Mouse (Mus musculus) brain, embryonic 14.5 days (tissue): Measurements from ENCODE around the gene Mri1.

Source experiments
- CTCF ChIP-seq: fragments of 200-500 bp; IDR thresholded peaks from 2 replicates; pipeline ENCODE4 v1.5.1; 2012; ENCODE audit warnings: inconsistent platforms, mild to moderate bottlenecking, moderate library complexity, borderline replicate concordance; ENCODE audit not compliant: insufficient read depth, insufficient read length; ENCODE audit errors: extremely low read depth
- POLR2A ChIP-seq: fragments of 200-500 bp; IDR thresholded peaks from 2 replicates; pipeline ENCODE4 v1.6.1; 2012; ENCODE audit warnings: mild to moderate bottlenecking, inconsistent platforms, borderline replicate concordance; ENCODE audit not compliant: poor library complexity, insufficient read depth, insufficient read length, severe bottlenecking; ENCODE audit errors: extremely low read depth

DNA sequence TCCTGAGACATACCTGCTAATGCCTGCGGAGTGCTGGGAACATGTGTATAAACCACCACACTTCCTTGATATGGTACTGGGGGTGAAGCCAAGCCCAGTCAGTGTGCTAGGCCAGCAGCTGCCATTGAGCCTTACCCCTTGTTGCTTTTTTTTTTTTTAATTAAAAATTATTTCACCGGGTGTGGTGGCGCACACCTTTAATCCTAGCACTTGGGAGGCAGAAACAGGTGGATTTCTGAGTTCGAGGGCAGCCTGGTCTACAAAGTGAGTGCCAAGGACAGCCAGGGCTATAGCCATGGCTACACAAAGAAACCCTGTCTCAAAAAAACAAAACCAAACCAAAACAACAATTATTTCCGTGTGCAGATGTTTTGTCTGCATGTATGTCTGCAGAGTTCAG lies 52.1 kb downstream of the Mri1 start:
- no peak for TF ChIP-seq POLR2A
- TF ChIP-seq CTCF, result no peak
